Mouse (Mus musculus): ENCODE measurements at regions not wholly inside any gene's neighbourhood (a gene's known extent, or its start where the extent isn't known, plus 50 kb on each side); places are given as distances from the start of the nearest gene placed in this dataset.

DNA sequence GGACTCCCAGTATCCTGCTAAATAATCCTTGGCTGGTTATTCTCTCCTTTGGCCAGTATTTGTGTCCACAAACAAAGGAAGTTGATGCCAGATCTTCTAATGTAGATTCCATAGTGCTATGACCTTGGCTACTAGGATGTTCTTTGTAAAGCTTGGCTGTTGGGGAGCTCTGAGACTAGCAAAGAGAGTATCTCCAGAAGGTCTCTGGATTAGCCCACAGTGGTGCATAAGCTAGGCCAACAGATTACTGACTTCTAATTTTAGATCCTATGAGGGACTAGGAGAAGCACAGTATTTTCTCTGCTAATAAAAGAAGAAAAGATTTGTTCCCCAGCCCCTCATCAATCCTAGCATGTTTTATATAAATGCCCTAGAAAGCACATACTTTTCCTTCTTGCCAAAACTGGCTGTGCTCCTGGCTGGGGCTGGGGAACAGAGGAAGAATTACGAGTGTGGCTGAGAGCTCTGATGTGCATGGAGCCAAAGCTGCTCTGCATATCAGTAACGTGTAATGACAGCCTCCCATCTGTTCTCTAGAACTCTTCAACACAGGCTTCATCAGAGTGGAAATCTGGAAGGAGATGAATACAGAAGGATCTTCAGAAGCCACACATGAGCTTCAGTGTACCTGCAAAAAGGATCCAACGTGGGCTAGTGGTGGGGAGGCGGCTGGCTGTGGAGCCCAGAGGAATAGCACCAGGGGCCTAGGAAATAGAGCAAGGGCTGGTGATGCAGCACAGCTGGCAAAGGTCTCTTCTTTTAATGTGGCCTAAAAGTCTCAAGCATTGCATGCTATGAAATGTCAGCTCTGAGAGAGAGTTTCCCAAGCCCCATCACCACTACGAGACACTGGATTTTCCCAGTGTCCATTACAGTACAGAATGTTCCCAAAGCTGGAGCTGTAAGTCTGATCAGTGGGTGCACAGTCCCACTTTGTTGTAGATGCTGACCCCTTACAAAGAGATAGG, 283.0 kb upstream of the Plxna2 start:
- DNase-seq (ENCODE audit: low spot score in 2 of 2), result no peak

DNA sequence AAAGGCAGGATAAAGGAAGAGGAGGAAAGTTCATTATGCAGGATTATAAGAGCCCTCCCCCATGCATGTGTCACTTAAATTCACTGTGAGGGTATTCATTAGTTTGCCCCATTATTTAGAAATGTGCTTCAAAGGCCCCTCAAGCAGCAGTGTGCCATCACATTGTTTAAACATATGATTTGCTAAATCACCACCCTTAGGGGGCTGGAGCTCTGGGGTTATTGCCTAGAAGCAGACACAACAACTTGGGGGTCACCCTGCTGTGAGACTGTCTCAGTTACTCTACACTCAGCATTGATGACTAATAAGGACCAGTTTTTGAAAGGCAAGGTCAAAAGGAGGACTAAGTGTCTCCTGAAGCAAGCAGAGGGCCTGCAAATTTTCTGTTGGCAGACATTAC, 285.4 kb upstream of the Plxna2 start:
- no peak for DNase-seq (ENCODE audit: low spot score in 2 of 2)

DNA sequence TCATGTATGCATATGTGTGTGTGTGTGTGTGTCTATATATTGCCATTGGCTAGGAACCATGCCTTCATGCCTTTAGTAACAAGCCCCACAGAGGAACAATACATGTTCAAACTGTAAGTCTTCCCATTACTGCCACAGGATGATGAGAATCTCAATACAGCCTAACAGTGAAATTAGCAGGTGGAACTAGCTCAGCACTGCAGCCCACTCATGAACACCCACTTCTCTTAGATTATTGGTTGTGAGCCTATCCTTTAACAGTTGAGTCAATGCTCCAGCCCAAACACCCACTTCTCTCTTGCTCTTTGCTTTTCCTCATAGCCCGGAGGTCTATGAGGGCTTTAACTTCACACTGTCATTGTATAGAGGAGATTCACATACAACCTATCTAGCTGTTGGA, 287.5 kb upstream of the Plxna2 start:
- no peak for DNase-seq (ENCODE audit: low spot score in 2 of 2)

DNA sequence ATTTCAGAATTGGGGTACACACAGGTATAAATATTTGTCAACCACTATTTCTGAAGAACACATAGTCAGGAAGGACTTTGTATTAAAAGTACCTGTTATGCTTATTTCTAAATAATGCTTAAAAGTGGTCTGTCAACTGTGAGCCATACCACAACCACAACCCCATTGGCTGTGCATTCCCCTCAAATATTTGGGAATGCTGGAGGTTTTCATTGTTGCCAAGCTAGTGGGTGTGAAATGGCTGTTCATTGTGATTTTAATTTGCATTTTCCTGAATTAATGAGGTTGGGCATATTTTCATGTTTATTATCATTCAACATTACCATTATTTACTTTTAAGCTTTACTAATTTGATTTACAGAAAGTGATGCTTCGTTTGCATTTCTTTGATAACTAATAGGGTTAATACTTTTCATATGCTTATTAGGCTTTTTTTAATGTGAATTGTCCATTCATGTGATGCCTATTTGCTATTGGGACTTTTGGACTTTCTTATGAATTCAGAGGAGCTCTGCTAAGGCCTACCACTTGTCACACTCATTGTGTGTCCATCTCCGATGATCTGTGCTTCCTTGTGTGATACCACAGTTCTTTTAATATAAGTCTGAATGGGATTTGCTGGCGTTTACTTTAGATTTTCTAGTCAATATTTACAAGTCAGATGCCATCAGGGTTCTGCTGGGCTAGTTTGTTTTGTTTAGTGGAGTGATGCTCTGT, 297.5 kb upstream of the Plxna2 start:
- no peak for DNase-seq (ENCODE audit: low spot score in 2 of 2)

DNA sequence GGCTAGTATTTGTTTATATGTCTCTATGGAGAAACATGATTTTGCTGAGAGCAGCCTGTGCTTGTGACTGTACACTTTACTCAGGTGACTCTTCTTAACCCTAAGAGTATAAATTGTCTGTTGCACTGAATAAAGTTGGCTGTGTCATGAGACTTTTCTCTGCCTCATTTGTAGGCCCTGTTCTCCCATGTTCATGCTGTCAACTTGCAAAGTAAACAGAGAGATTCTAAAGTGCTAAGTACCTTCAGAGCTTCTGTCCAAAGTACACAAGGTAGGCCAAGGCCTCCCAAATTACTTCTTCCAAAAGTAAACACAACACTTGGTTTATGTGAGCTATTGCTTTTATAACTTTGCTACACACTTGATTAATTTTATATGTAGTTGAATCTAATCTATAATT, 299.7 kb upstream of the Plxna2 start:
- no peak for DNase-seq (ENCODE audit: low spot score in 2 of 2)

DNA sequence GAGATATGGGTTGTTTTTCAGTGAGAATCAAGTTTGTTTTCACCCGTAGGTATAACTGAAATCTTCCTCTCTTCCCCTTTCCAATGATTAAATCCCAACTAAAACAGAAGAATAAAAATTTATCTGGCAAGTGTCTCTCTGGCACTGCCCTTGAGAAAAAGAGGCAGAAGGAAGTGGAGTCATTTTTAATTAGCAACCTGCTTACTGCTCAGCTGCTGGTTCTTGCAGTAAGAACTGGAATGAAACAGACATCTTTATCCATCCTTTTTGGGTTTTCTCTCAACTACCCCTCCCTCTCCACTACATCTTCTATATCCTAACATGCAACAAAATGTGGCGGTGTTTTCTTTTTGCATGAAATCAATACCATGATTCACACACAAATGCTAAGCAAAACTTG, 302.4 kb upstream of the Plxna2 start:
- no peak for DNase-seq (ENCODE audit: low spot score in 2 of 2)

DNA sequence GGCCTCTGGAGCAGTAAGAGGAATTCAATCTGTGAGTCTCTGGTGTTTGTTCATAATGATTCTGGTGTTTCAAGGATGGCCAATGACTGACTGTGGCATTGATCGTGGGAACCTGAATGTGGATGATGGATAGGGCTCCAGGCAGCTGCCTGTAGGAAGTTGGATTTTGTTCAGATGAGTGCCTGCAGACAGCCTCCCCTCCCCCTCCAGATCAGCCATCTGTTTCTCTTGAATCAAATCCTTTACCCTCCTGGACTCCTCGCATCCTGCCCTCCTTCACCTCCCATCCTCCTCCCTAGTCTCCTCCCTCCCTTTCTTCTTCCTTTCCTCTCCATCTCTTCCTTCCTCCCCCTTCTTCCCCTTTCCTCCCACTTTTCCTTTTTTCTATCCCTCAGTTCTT, 307.6 kb upstream of the Plxna2 start:
- no peak for DNase-seq (ENCODE audit: low spot score in 2 of 2)

DNA sequence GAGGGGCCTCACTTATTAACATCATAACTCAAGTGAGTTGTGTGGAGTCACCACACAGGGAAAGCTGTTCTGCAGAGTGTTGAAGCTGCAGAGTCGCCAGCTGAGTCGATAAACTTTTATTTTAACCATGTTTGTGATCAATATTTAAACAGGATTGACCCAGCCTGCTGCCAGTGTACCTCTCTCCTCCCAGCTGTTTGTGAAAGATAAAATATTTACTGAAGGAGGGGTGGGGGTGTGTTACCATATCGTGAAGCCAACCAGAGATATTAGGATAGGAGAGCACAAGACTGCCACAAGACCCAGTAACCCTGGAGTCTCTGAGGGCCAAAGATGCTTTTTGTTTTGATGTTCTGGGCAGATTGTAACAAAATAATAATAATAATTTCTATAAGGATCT, 309.4 kb upstream of the Plxna2 start:
- no peak for DNase-seq (ENCODE audit: low spot score in 2 of 2)

DNA sequence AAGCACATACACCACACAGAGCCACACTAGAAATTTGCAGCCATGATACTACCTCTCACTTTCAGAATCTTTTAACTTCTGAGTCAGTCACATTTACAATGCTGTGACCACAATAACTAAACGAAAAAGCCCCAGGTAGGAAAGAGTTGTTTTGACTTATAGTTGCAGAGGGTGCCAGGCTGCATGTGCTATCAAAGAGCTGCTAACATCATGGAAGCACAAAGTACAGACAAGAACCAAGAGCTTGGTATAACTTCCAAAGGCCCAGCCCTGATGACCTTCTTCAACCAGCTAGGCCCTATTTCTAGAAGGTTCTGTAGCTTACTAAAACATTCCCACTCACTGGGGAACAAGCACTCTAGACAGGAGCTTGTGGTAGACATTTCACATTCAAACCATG, 314.1 kb upstream of the Plxna2 start:
- no peak for DNase-seq (ENCODE audit: low spot score in 2 of 2)

DNA sequence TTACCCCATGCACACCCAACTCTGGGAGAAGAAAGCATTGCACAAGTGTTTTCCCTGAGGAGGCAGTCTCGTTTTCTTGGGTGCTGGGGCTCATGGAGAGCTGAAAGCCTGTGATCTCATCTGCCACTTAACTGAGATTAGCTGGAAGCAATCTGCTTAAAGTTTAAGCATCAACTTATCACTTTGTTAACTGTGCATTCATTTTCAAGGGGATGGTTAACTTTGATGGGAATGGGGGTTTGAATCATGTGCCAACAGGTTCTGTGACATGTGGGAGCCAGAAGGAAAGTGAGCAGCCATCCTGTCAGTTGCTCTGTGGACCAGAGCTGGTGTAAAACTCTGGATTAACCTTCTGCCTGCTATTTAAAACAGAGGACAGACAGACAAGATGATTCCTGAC, 315.2 kb upstream of the Plxna2 start:
- DNase-seq (ENCODE audit: low spot score in 2 of 2), result no peak

DNA sequence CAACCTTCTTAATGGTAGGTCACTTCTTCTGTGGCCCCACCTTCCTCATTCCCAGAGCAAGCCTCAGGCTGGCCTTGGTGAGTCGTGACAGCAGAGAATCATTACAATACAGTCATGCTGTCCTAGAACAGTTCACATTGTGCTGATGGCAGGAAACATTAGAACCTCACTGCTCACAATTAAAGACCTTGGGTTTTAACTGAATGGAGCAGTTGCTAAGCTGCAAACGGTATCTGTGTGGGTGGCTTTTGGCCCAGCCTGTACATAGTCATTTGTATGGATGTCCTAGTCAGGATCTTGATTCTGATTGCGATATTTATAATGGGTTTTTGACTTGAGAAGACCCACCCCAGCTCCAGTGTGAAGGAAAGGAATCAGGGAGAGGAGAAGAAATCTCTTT, 336.1 kb upstream of the Plxna2 start:
- DNase-seq (ENCODE audit: low spot score in 2 of 2), result no peak

DNA sequence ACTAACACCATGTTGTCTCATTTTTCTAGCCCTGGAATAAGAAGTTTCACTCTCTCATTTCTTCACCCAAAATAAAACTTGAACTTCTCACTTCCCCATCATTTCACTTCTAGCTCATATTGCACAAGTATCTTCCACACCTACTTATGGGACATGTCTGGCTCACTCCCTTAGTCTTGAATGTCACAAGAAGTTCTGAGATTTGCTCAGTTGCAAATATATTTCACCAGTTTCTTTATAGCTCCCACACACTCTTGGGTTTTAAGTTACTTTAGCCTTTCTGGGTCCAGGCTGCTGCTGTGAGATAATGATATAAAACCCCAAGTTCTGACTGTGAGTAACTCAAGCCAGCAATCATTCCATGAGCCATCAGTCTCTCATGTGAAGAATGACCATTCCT, 350.0 kb upstream of the Plxna2 start:
- no peak for DNase-seq (ENCODE audit: low spot score in 2 of 2)

DNA sequence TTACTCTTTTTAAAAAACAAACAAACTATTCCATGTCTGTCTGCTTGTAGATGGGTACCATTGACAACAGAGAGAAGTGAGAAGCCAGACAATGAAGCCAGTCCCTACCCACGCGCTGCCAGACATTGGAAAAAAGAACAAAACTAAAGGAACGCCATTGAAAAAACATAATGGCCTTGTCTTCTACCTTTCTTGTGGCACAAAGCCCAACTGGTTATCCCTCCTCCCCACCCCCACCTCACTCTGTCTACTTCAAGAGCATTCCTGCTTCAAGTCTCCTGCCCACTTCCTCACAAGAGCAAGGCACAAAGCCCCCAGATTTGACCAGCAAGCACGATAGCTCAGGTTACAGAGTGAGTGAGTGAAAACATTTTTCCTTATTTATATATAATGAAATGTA, 355.6 kb upstream of the Plxna2 start:
- no peak for DNase-seq (ENCODE audit: low spot score in 2 of 2)

DNA sequence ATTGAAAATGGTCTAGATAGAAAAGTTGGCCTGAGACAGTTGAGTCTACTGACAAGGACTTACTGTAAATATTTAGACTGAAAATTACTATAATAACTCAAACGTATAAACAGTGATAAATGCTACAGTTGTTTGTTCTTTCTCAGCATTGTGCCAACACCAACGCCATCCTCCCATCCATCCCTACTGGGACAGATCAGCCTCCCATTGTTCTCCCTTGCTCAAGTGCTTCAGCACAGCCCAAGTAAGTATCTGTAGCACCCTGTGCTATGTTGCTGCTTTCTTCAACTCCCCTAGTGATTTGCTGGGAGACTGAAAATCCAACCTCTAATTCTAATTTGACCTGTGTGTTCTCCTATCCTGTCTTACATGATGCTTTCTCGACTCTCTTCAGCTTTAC, 358.1 kb upstream of the Plxna2 start:
- no peak for DNase-seq (ENCODE audit: low spot score in 2 of 2)

DNA sequence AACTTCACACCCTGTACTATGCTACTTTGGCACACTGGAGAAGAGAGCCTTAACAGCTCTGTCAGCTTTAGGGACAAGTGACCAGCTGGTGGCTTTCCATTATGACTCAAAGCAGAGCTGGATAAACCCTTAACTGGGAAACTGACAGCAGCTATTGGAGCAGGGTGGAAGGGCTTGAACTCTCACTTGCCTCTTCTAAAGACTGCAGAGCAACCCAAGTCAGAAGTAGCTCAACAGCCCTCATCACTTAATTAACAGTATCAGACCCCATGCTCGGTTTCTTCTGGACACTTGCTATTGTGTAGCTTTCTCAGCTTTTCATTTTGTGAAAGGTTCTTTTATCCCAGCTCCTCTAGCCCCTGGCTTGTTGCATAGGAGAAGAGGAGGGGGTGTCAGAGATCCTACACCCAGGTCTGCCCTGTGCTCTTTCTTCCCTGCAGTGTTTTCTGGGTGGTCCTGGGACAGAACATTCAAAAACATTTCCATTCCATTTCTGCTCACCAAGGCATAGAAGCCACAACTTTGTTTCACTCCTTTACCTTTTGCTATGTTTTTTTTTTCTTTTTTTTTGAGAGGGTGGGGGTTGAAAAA, 373.1 kb upstream of the Plxna2 start:
- DNase-seq (ENCODE audit: low spot score in 2 of 2), result no peak

DNA sequence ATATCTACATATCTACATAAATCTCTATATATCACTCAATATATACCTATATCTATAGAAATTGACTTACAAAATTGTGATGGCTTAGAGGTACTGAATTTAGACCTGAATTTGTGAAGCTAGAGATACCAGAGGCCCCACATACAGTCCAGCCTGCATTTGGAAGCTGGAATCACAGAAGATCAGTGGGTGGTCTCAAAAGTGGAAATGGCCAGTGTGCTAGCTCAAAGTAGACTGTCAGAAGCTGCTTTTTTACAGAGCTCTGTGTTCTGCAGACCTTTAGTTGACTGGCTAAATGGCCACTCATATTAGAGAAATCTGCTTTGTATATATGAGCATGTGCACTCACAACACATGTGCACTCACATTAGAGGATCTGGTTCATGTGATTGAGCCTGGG, 376.9 kb upstream of the Plxna2 start:
- no peak for DNase-seq (ENCODE audit: low spot score in 2 of 2)

DNA sequence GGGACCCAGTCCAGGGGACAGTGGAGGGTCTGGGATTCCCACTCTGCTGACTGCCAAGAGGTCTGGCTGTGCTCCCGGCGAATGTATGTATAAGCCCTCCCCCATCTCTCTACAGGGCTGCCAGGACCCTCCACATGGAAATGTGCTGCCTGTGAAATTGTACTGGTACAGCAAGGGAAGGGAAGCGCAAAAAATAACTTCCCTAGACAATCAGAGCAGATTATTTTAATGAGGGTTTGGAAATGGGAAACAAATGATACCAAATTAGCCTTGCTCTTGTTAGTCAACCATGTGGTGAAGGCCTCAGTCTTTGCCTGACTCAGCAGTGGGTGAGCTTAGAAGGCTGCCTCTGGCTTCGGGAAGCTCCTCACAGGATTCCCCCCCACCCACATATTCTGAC, 386.8 kb upstream of the Plxna2 start:
- DNase-seq (ENCODE audit: low spot score in 2 of 2), result no peak

DNA sequence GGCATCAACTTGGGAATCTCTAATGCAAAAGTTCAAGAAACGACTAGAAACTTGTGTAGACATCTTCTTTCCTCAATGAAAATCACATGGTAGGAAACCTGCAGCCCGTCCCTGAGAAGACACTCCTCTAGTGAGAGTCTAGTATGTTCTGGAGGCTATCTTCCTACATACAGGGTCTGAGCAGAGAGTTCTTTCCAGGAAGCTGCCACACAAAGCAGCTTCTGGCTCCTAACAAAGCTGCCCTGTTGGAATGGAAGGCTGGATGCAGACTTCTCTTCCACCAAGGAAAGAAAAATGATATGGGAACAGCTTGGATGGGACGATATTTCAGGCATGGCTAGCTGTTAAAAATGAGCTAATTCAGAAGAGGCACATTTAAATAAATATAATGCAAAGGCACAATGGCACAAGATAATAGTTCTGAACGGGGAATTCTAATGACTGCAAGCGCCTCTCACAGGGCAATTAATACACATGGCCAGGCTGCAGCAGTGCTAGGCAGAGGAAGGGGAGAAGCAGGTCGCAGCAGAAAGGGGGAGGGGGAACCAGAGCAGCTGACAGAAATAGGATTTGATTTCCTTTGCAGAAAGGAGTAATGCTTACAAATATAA, 391.4 kb upstream of the Plxna2 start:
- DNase-seq (ENCODE audit: low spot score in 2 of 2), result no peak

DNA sequence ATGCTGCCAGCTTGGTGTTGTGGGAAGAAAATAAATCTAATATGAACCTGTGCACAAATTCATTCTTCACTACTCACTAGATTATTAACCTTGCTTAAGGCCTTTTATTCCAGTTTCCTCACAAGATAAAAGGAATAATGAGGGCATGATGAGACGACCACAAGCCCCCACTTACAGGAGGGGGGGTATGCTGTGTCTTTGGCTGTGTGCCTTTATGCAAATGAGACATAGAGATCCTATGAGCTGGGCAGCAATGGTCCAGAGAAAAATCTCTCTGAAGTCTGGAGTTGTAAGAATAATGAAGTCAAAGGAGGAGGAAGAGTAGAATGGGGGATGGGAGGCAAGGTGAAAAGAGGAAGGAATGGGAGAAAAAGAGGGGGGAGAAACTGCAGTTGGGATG, 392.2 kb upstream of the Plxna2 start:
- no peak for DNase-seq (ENCODE audit: low spot score in 2 of 2)

DNA sequence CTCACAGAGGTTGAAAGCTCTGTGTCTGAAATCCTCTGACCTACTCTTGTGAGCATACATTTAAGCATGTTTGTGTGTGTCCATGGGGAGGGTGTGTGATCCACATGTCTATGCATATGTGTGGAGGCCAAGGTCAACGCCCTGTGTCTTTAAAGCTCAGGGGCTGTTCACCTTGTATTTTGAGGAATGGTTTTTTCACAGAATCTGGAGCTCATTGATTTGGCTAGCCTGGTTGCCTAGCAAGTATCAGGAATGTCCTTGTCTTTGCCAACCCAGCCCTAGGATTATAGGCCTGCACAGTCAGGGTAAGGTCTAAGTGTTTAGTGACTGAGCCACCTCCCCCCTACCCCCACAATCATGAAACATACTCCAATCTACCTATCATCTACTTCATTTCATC, 394.0 kb upstream of the Plxna2 start:
- DNase-seq (ENCODE audit: low spot score in 2 of 2), result no peak

DNA sequence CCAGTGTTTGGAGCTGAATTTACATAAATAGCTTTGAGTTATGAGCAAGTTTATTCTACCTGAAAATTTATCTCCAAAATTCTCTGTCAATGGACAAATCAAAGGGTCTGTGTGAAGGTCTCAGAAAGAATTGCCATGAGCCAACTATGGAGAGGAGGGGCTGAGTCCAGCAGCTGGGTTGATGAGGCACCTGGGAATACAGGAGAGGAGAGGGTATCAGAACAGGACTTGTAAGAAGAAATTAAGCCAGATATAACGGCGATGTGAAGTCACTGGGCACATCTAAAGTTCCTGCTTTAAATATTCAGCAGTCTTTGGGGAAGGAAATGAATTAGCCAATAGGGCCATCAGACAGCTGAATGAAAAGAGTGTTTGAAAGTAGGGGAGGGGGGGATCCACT, 394.4 kb upstream of the Plxna2 start:
- DNase-seq (ENCODE audit: low spot score in 2 of 2), result no peak

DNA sequence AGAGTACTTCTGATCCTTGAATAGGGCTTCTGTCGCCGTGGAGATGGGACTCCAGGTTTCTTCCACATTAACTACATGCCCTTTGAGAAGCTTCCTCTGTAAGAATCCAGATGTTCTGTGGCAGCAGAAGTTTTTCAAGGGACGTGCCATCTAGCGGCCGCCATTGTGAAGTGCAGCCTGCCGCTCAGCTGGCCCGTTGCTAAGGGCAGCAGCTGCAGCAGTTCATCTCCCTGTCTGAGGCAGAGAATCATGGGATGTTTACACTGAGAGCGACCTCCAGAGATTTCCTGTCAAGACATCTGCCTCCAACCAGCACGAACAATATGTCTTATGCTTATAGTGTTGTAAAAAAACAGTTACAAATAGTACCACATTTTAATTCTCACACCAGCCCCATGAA, 395.0 kb upstream of the Plxna2 start:
- no peak for DNase-seq (ENCODE audit: low spot score in 2 of 2)
